7 mouse cellular contexts compared by ENCODE assay signal in genomic region chr2:26091771-26092393, GRCm38 (mm10). TPM values are rescaled to one million over a fixed set of nuclear protein-coding genes. Genes with fewer than 3 reads are reported as not detected.
DNase-seq lines count a peak whose midpoint lies in the region; ATAC-seq and TF ChIP-seq lines count a peak whose summit lies in the region.

No protein-coding gene starts in this region.

- in situ Hi-C loops in Patski (cut with MboI; ENCODE audit: low pct_unique_long_range_greater_than_20kb), result no loop called here

- H3K9ac ChIP-seq in ES-Bruce4 (ENCODE audit: low read depth, poor library complexity, severe bottlenecking), result peak overlapping the region; percentile 61
- H3K9ac ChIP-seq in hindbrain, embryonic 13.5 days, result peak overlapping the region; percentile 90

- peak; percentile 40 for ATAC-seq in Patski
- peak; percentile 87 for ATAC-seq in hindbrain, embryonic 13.5 days (ENCODE audit: low FRiP score)

- POLR2A ChIA-PET in Patski (lab: Charles Lee), result interaction anchor here (0.9 to 1.2 kb wide), 3 partner anchors 28 to 48 kb away, joined by 3 to 5 read pairs (median 4); no protein-coding TSS in a partner anchor

- H3K27me3 ChIP-seq in ES-Bruce4 (ENCODE audit: control insufficient read depth, insufficient read depth, low read length, poor library complexity, severe bottlenecking) (no peaks in the 10 kb centered on the region), Patski (no peaks in the 10 kb centered on the region)
- peaks cover 13% of the 10 kb centered on the region; the same call in 1 of the 2 replicates for H3K27me3 ChIP-seq in hindbrain, embryonic 13.5 days
- peaks cover 57% of the 10 kb centered on the region for H3K27me3 ChIP-seq in midbrain, embryonic 10.5 days (ENCODE audit: low read depth, poor library complexity, severe bottlenecking)

- TF ChIP-seq EP300 in ES-Bruce4 (IDR thresholded peaks at IDR 0.05; ENCODE audit: insufficient read depth, low read depth, low read length), result no peak

- no peak for TF ChIP-seq CTCF in ES-Bruce4 (IDR thresholded peaks at IDR 0.05; ENCODE audit: low read depth, low read length)
- no peak for TF ChIP-seq CTCF in Patski (IDR thresholded peaks at IDR 0.05)
- TF ChIP-seq CTCF in embryonic fibroblast, embryonic 13.5 days (IDR thresholded peaks at IDR 0.05; ENCODE audit: borderline replicate concordance, insufficient read depth, low read length), result no peak

- TF ChIP-seq POLR2A in ES-Bruce4 (IDR thresholded peaks at IDR 0.05; ENCODE audit: insufficient read depth, low read length), result no peak
- peak; percentile 34; the same call in 1 of the 2 replicates for TF ChIP-seq POLR2A in embryonic fibroblast, embryonic 13.5 days (IDR thresholded peaks at IDR 0.05; ENCODE audit: low read depth, low read length)

- no peak for DNase-seq in Patski (ENCODE audit: low read depth, low spot score)
- peak; percentile 71 to 82 for DNase-seq in left cerebral cortex, postnatal 10 days (ENCODE audit: extremely low spot score in 1 of 2, low spot score in 2 of 2)
- DNase-seq in midbrain, embryonic 10.5 days (ENCODE audit: low spot score), result peak; percentile 64
- DNase-seq in urinary bladder, postnatal 36 days (ENCODE audit: low spot score in 2 of 2), result peak; percentile 33 to 39

- intact Hi-C loops in left cerebral cortex, postnatal 10 days (cut with DNase I), result loop anchor here (5.0 kb wide), 1 partner anchor 40 kb away; no protein-coding TSS in a partner anchor

- CTCF ChIA-PET in Patski (lab: Charles Lee), result interaction anchor here (1.4 to 1.6 kb wide), 2 partner anchors 12 to 30 kb away, joined by 3 read pairs; no protein-coding TSS in a partner anchor

- no peak overlapping the region for H3K27ac ChIP-seq in ES-Bruce4 (ENCODE audit: insufficient read depth, low read length)
- H3K27ac ChIP-seq in embryonic fibroblast, embryonic 13.5 days (ENCODE audit: insufficient read depth, low read length), result peak overlapping the region; percentile 69; the same call in 1 of the 2 replicates
- peak overlapping the region; percentile 89 for H3K27ac ChIP-seq in hindbrain, embryonic 13.5 days
- H3K27ac ChIP-seq in midbrain, embryonic 10.5 days (replicated peaks), result peak overlapping the region; percentile 87

- no peaks in the 10 kb centered on the region for H3K4me1 ChIP-seq in ES-Bruce4 (ENCODE audit: control insufficient read depth, insufficient read depth, low read length)
- H3K4me1 ChIP-seq in embryonic fibroblast, embryonic 13.5 days (ENCODE audit: control insufficient read depth, insufficient read depth, low read length), result no peaks in the 10 kb centered on the region
- H3K4me1 ChIP-seq in hindbrain, embryonic 13.5 days (replicated peaks), result peaks cover 59% of the 10 kb centered on the region
- H3K4me1 ChIP-seq in midbrain, embryonic 10.5 days, result peaks cover 20% of the 10 kb centered on the region

- H3K4me3 ChIP-seq in ES-Bruce4 (ENCODE audit: low read depth, low read length), result peak overlapping the region; percentile 68
- peak overlapping the region; percentile 41 for H3K4me3 ChIP-seq in embryonic fibroblast, embryonic 13.5 days (ENCODE audit: insufficient read depth, low read length)
- peak overlapping the region; percentile 68 for H3K4me3 ChIP-seq in hindbrain, embryonic 13.5 days
- peak overlapping the region; percentile 85 for H3K4me3 ChIP-seq in midbrain, embryonic 10.5 days

- no peaks in the 10 kb centered on the region for H3K9me3 ChIP-seq in ES-Bruce4 (replicated peaks; ENCODE audit: control insufficient read depth, insufficient read depth, low read length, poor library complexity, severe bottlenecking)
- no peaks in the 10 kb centered on the region for H3K9me3 ChIP-seq in hindbrain, embryonic 13.5 days
- H3K9me3 ChIP-seq in midbrain, embryonic 10.5 days (replicated peaks), result no peaks in the 10 kb centered on the region

- peak overlapping the region; percentile 94 for H3K4me2 ChIP-seq in hindbrain, embryonic 13.5 days

- no peaks in the 10 kb centered on the region for H3K36me3 ChIP-seq in ES-Bruce4 (ENCODE audit: control insufficient read depth, insufficient read depth, low read length, poor library complexity, severe bottlenecking)
- no peaks in the 10 kb centered on the region for H3K36me3 ChIP-seq in hindbrain, embryonic 13.5 days
- no peaks in the 10 kb centered on the region for H3K36me3 ChIP-seq in midbrain, embryonic 10.5 days

- WGBS in hindbrain, embryonic 13.5 days, result 0% methylated on average over 24 of the region's 24 CpGs
- WGBS in midbrain, embryonic 10.5 days, result 2% methylated on average over 24 of the region's 24 CpGs

RNA-seq across cellular contexts. Expression of gene Nacc2, which starts 31.1 kb away (rescaled TPM):
- polyA plus RNA-seq in ES-Bruce4 (2011; ENCODE audit: insufficient read depth, insufficient read length, low read depth, missing spikeins) (4.0 and 5.9 TPM in 2 replicates), Patski (2021) (37.0 TPM)
- polyA plus RNA-seq in embryonic fibroblast, embryonic 13.5 days (2011; ENCODE audit: insufficient read length, low read depth, missing spikeins), result 21.1 and 23.1 TPM in 2 replicates
- 12.4 and 14.2 TPM in 2 replicates for polyA plus RNA-seq in hindbrain, embryonic 13.5 days (2015; fragmentation: Nextera tagmentation; extraction: Ambion mirVana)
- total RNA-seq in left cerebral cortex, postnatal 10 days (2021), result 10 to 100 TPM; 45.6 to 46.4 TPM
- polyA plus RNA-seq in midbrain, embryonic 10.5 days (2016; fragmentation: Nextera tagmentation; extraction: Ambion mirVana), result 4.3 and 5.6 TPM in 2 replicates
